Mouse (Mus musculus): ENCODE data around the gene Rbmx. TPM values are rescaled to one million over a fixed set of nuclear protein-coding genes. Genes with fewer than 3 reads are reported as not detected.

The Rbmx gene
- 164 and 168 TPM in 2 replicates for polyA plus RNA-seq (2015; fragmentation: Nextera tagmentation; extraction: Ambion mirVana)

DNA sequence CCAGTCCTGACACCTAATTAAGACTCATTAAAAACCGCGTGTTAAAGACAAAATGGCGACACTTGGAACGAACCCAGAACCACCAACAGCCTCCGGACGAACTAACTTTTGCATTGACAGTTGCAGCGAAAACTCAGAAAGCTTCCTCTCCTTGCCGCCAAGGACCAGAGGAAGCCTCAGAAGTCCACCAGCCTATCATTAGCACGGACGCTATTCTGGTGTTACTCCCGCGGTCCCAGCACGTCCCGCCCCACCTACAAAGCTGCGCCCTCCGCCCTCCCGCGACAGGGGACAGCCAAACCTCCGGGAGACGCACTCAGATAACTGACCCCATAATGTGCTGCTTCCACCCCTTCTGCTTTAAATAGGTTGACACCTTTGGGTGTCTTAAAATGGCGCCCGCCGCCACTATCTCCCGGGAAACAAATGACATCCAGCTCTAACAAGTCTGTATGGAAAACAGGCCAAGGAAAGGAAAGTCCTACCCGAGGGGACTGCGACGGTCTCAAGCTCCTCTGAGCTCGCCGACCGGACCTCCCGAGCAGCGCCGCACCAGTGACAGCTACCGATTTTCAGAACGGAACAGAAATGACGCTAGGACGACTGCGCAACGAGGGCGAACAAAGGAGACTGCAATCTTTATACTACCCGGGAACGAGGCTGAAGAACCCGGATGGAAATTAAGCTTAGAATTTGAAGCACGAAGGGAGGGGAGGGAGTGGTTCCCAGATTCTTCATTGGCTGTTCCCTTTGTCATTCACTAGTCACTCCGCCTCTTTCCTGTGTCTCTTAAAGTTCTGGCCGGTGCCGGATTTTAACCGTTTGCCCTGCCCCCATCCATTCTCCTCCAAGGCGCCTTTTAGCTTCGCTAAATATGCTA is at the start of gene Rbmx:
Gene Rbmx (minus strand): TSS at position 670 of the 880 bp plus-strand sequence.
- 14% methylated on average over 50 of the region's 50 CpGs for WGBS
- H3K9ac ChIP-seq = peak within 1 kb of the TSS; percentile 85

DNA sequence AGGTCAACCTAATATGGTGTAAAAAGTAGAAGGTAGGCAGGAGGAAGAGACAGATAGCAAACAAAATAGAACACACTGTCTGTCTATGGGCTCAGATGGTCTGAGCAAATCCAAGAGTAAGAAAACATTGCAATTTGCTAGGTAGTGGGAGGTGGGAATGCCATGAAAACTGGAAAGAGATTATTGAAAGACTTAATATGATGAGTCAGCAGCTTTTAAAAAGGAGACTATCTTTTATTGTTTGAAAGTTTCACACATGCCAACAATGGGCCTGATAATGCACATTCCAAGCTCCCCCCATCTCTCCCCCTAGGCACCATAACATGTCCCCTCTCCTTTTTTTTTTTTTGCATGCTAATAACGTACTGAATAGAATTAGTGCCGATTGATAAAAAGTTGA is 41.1 kb upstream of the Rbmx start:
- 84% methylated on average over 2 of the region's 2 CpGs for WGBS
- Histone ChIP-seq H3K27ac (no peak overlapping the region), H3K4me2 (replicated peaks) (no peak overlapping the region), H3K9me3 (no peaks in the 10 kb centered on the region), H3K4me3 (no peak overlapping the region), H3K9ac (no peak overlapping the region), H3K27me3 (no peaks in the 10 kb centered on the region), H3K4me1 (no peaks in the 10 kb centered on the region), H3K36me3 (no peaks in the 10 kb centered on the region)
- no peak for ATAC-seq (ENCODE audit: low FRiP score, low read depth)

More for the DNA sequence above, at the start of gene Rbmx:
- peak within 1 kb of the TSS; percentile 56 for H3K4me3 ChIP-seq
- peak; percentile 96 for ATAC-seq (ENCODE audit: low FRiP score, low read depth)
- H3K36me3 ChIP-seq = peaks cover 24% of the 10 kb centered on the region
- H3K9me3 ChIP-seq = no peaks in the 10 kb centered on the region
- H3K27ac ChIP-seq = peak within 1 kb of the TSS; percentile 88
- H3K27me3 ChIP-seq = no peaks in the 10 kb centered on the region
- peak within 1 kb of the TSS; percentile 63 for H3K4me2 ChIP-seq (replicated peaks)
- no peaks in the 10 kb centered on the region for H3K4me1 ChIP-seq

DNA sequence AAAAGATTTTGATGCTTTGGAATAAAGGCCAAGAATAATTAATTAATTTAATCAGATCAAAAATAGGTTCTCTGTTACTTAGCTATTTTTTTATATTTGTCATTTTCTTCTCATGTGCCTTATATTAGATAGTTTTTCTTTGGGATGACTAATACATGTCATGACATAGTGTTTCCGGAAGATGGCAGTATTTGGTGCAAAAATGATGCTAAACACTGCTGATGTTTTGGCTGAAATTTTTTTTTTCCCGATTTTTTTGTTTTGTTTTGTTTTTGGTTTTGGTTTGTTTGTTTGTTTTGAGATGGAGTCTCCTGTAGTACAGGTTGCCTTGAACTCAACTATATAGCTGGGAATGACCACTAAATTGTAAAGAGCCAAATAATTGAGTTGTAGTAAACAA is 38.8 kb upstream of the Rbmx start:
- ATAC-seq (ENCODE audit: low FRiP score, low read depth) = no peak
- H3K36me3 ChIP-seq = no peaks in the 10 kb centered on the region
- no peak overlapping the region for H3K4me2 ChIP-seq (replicated peaks)
- H3K27me3 ChIP-seq = no peaks in the 10 kb centered on the region
- WGBS = 10% methylated on average over 2 of the region's 2 CpGs
- H3K4me3 ChIP-seq = no peak overlapping the region
- no peak overlapping the region for H3K27ac ChIP-seq
- H3K4me1 ChIP-seq = no peaks in the 10 kb centered on the region
- no peaks in the 10 kb centered on the region for H3K9me3 ChIP-seq
- no peak overlapping the region for H3K9ac ChIP-seq

GRCm38 (mm10) chrX:57408769-57409168 is 15.9 kb upstream of the Rbmx start, which contains the start of gene Gm364:
TSS of gene Gm364 (plus strand) at chrX:57409154.
- no peak for ATAC-seq (ENCODE audit: low FRiP score, low read depth)
- Histone ChIP-seq H3K4me2 (replicated peaks) (no peak within 1 kb of the TSS), H3K27ac (no peak within 1 kb of the TSS), H3K4me1 (no peaks in the 10 kb centered on the region), H3K27me3 (no peaks in the 10 kb centered on the region), H3K9ac (no peak within 1 kb of the TSS), H3K4me3 (no peak within 1 kb of the TSS), H3K36me3 (no peaks in the 10 kb centered on the region), H3K9me3 (no peaks in the 10 kb centered on the region)
- 94% methylated on average over 12 of the region's 12 CpGs for whole genome bisulfite sequencing

- Histone ChIP-seq H3K27ac (no peak overlapping the region), H3K9me3 (no peaks in the 10 kb centered on the region), H3K4me2 (replicated peaks) (no peak overlapping the region), H3K36me3 (no peaks in the 10 kb centered on the region), H3K4me1 (no peaks in the 10 kb centered on the region), H3K9ac (no peak overlapping the region), H3K27me3 (no peaks in the 10 kb centered on the region), H3K4me3 (no peak overlapping the region)
- no peak for ATAC-seq (ENCODE audit: low FRiP score, low read depth)
Measured at GRCm38 (mm10) chrX:57403651-57404050, 10.8 kb upstream of the Rbmx start.

GRCm38 (mm10) chrX:57401388-57401787 is 8.6 kb upstream of the Rbmx start:
- no peak for ATAC-seq (ENCODE audit: low FRiP score, low read depth)

DNA sequence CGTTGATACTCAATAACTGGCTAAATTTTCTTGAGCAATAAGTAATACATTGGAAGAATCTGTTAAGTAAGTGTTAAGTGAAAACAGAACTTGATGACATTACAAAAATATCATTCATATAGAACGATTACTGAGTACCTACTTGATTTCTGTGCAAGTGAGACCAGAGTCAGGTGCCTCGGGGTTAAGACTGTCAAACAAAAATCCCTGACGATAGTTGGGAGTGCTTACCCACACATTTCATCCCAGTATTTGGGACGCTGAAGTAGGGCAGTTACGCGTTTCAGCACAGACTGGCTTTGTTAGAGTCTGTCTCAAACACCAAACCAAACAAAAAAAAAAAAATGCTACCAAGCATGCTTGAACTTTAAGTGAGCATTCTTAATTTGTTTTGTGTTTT is 576 bp upstream of the Rbmx start:
- no peak overlapping the region for H3K27ac ChIP-seq
- peak overlapping the region; percentile 56 for H3K4me3 ChIP-seq
- H3K4me1 ChIP-seq = no peaks in the 10 kb centered on the region
- no peak overlapping the region for H3K9ac ChIP-seq
- no peak for ATAC-seq (ENCODE audit: low FRiP score, low read depth)
- peak overlapping the region; percentile 52 for H3K4me2 ChIP-seq (replicated peaks)
- H3K27me3 ChIP-seq = no peaks in the 10 kb centered on the region
- no peaks in the 10 kb centered on the region for H3K9me3 ChIP-seq
- WGBS = 21% methylated on average over 7 of the region's 7 CpGs
- H3K36me3 ChIP-seq = peaks cover 19% of the 10 kb centered on the region

More at GRCm38 (mm10) chrX:57401388-57401787, 8.6 kb upstream of the Rbmx start:
- H3K9me3 ChIP-seq = no peaks in the 10 kb centered on the region
- H3K27me3 ChIP-seq = no peaks in the 10 kb centered on the region
- no peak overlapping the region for H3K27ac ChIP-seq
- no peaks in the 10 kb centered on the region for H3K4me1 ChIP-seq
- no peak overlapping the region for H3K9ac ChIP-seq
- H3K36me3 ChIP-seq = no peaks in the 10 kb centered on the region
- no peak overlapping the region for H3K4me2 ChIP-seq (replicated peaks)
- WGBS = 77% methylated on average over 1 of the region's 1 CpGs
- no peak overlapping the region for H3K4me3 ChIP-seq

- Histone ChIP-seq H3K27ac (no peak overlapping the region), H3K9ac (no peak overlapping the region), H3K36me3 (peaks cover 59% of the 10 kb centered on the region), H3K4me2 (replicated peaks) (no peak overlapping the region), H3K9me3 (no peaks in the 10 kb centered on the region), H3K4me1 (no peaks in the 10 kb centered on the region), H3K27me3 (no peaks in the 10 kb centered on the region), H3K4me3 (no peak overlapping the region)
- 57% methylated on average over 5 of the region's 5 CpGs for WGBS
- no peak for ATAC-seq (ENCODE audit: low FRiP score, low read depth)
Measured at GRCm38 (mm10) chrX:57380915-57381314, 11.9 kb downstream of the Rbmx start.

DNA sequence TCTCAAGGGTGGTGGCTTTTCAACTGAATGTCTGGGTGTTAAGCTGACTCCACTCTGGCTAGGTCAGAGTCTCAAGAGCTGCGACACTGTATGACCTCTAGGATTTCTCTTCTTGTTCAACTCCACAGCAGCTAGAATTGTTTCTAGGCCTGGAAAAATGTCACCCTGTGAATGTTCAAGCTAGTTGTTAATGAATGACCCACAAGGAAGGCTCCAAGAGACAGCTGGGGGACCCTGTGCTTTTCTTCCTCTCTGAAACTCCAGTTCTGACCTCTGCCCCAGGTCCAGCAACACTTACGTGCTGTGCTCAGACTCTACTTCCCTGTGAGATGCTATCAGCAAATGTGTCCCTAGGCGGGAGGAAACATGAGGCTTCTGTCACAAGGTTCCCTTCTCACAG is 14.3 kb downstream of the Rbmx start:
- no peak overlapping the region for H3K4me2 ChIP-seq (replicated peaks)
- no peaks in the 10 kb centered on the region for H3K27me3 ChIP-seq
- H3K27ac ChIP-seq = no peak overlapping the region
- 89% methylated on average over 3 of the region's 3 CpGs for WGBS
- peaks cover 41% of the 10 kb centered on the region for H3K36me3 ChIP-seq
- H3K9me3 ChIP-seq = no peaks in the 10 kb centered on the region
- ATAC-seq (ENCODE audit: low FRiP score, low read depth) = no peak
- no peak overlapping the region for H3K4me3 ChIP-seq
- no peak overlapping the region for H3K9ac ChIP-seq
- no peaks in the 10 kb centered on the region for H3K4me1 ChIP-seq

DNA sequence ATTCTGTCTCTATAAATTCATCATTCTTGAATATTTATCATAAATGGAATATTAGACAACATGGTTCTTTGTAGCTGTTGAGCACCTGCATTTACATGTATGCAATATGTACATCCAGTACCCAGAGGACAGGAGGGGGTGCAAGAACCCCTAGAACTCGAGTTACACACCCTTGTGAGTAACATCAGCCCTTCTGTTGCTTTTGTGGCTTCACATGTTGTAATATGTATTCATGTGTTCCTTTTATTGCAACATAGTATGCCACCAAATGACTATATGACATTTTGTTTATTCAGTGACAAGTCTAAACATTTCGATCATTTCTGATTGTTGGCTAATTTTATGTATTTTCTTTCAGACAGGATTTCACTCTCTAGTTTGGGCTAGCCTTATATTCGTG is 15.7 kb downstream of the Rbmx start:
- H3K27ac ChIP-seq = no peak overlapping the region
- peaks cover 33% of the 10 kb centered on the region for H3K36me3 ChIP-seq
- H3K4me2 ChIP-seq (replicated peaks) = no peak overlapping the region
- no peaks in the 10 kb centered on the region for H3K9me3 ChIP-seq
- no peak overlapping the region for H3K4me3 ChIP-seq
- H3K4me1 ChIP-seq = no peaks in the 10 kb centered on the region
- WGBS = 82% methylated on average over 3 of the region's 3 CpGs
- no peaks in the 10 kb centered on the region for H3K27me3 ChIP-seq
- H3K9ac ChIP-seq = no peak overlapping the region
- ATAC-seq (ENCODE audit: low FRiP score, low read depth) = no peak

DNA sequence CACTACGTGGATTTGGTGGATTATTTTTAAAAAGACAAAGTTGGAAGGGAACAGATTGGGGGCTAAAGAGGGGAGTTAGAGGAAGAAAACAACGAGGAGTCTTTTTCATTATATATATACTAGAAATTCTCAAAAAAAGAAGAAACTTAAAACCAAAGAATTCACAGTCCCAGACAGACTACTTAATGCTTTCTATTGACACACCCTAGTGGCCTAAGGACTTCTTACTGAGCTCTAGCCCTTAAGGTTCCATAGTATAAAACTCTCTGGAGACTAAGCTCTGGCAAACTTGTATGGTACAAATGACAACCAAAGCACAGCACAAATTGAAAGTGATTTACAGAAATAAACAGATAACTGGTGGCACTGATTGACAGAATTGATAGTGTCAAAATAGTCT is 18.8 kb downstream of the Rbmx start:
- H3K4me3 ChIP-seq = no peak overlapping the region
- H3K27me3 ChIP-seq = no peaks in the 10 kb centered on the region
- H3K27ac ChIP-seq = no peak overlapping the region
- no peaks in the 10 kb centered on the region for H3K9me3 ChIP-seq
- peaks cover 19% of the 10 kb centered on the region for H3K36me3 ChIP-seq
- no peak overlapping the region for H3K4me2 ChIP-seq (replicated peaks)
- H3K4me1 ChIP-seq = no peaks in the 10 kb centered on the region
- ATAC-seq (ENCODE audit: low FRiP score, low read depth) = no peak
- 81% methylated on average over 2 of the region's 2 CpGs for WGBS
- no peak overlapping the region for H3K9ac ChIP-seq

DNA sequence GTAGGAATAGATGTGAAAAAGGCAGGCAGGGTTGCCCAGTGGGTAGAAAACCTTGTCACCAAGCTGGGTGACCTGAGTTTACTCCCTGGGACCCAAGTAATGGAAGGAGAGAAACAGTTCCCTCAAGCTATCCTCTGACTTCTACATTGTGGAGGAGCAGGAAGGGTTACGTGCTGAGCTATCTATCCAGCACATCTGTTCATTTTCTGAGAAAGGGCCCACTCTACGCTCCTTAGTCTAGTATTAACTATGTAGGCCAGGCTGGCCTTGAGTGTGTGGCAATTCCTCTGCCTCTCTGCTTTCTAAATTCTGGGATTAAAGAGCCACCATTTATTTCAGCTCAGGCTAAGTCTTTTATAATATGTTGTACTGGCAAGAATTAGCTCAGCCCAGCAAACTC is 19.3 kb downstream of the Rbmx start:
- peaks cover 16% of the 10 kb centered on the region for H3K36me3 ChIP-seq
- no peak overlapping the region for H3K4me2 ChIP-seq (replicated peaks)
- ATAC-seq (ENCODE audit: low FRiP score, low read depth) = no peak
- H3K9ac ChIP-seq = no peak overlapping the region
- 88% methylated on average over 2 of the region's 2 CpGs for WGBS
- no peaks in the 10 kb centered on the region for H3K9me3 ChIP-seq
- no peaks in the 10 kb centered on the region for H3K4me1 ChIP-seq
- no peak overlapping the region for H3K27ac ChIP-seq
- no peak overlapping the region for H3K4me3 ChIP-seq
- H3K27me3 ChIP-seq = no peaks in the 10 kb centered on the region

GRCm38 (mm10) chrX:57372965-57373364 is 19.9 kb downstream of the Rbmx start:
- no peaks in the 10 kb centered on the region for H3K27me3 ChIP-seq
- no peak overlapping the region for H3K4me3 ChIP-seq
- ATAC-seq (ENCODE audit: low FRiP score, low read depth) = no peak
- no peak overlapping the region for H3K9ac ChIP-seq
- H3K36me3 ChIP-seq = peaks cover 13% of the 10 kb centered on the region
- no peaks in the 10 kb centered on the region for H3K9me3 ChIP-seq
- WGBS = 77% methylated on average over 4 of the region's 4 CpGs
- no peak overlapping the region for H3K4me2 ChIP-seq (replicated peaks)
- H3K4me1 ChIP-seq = no peaks in the 10 kb centered on the region
- H3K27ac ChIP-seq = no peak overlapping the region
